Mouse (Mus musculus) adrenal gland, postnatal 36 days (tissue): ENCODE measurements at regions not wholly inside any gene's neighbourhood (a gene's known extent, or its start where the extent isn't known, plus 50 kb on each side); places are given as distances from the start of the nearest gene placed in this dataset.

Experiments
- DNase-seq, 2 experiments: peaks; one replicate each; pipeline ENCODE4 v3.0.0; 2021; ENCODE audit warnings: mixed read lengths in 1 of 2

- DNase-seq: no peak
Measured at GRCm38 (mm10) chr1:41065130-41065529, 259.7 kb downstream of the Tmem182 start.

- no peak for DNase-seq
Measured at GRCm38 (mm10) chr1:41104869-41105268, 299.5 kb downstream of the Tmem182 start.

- DNase-seq: no peak
Measured at GRCm38 (mm10) chr1:41121636-41122175, 316.3 kb downstream of the Tmem182 start.

GRCm38 (mm10) chr1:41131410-41131809 lies 326.0 kb downstream of the Tmem182 start:
- DNase-seq: no peak

GRCm38 (mm10) chr1:41133143-41133542 lies 327.7 kb downstream of the Tmem182 start:
- DNase-seq: no peak

GRCm38 (mm10) chr1:41133946-41134345 lies 328.5 kb downstream of the Tmem182 start:
- DNase-seq: no peak

- no peak for DNase-seq
Measured at GRCm38 (mm10) chr1:41139725-41140124, 334.3 kb downstream of the Tmem182 start.

GRCm38 (mm10) chr1:41140542-41140941 lies 335.1 kb downstream of the Tmem182 start:
- DNase-seq: no peak

GRCm38 (mm10) chr1:41141992-41142391 lies 336.6 kb downstream of the Tmem182 start:
- no peak for DNase-seq

- DNase-seq: peak in 1 of 2 experiments; percentile 1
Measured at GRCm38 (mm10) chr1:41152516-41152915, 347.1 kb downstream of the Tmem182 start.

- no peak for DNase-seq
Measured at GRCm38 (mm10) chr1:41153174-41153999, 348.0 kb downstream of the Tmem182 start.

GRCm38 (mm10) chr1:41154198-41154597 lies 348.8 kb downstream of the Tmem182 start:
- no peak for DNase-seq

- DNase-seq: no peak
Measured at GRCm38 (mm10) chr1:41156946-41157345, 351.5 kb downstream of the Tmem182 start.

- DNase-seq: no peak
Measured at GRCm38 (mm10) chr1:41157651-41158513, 352.5 kb downstream of the Tmem182 start.

- DNase-seq: no peak
Measured at GRCm38 (mm10) chr1:41165878-41166786, 360.7 kb downstream of the Tmem182 start.

- no peak for DNase-seq
Measured at GRCm38 (mm10) chr1:41166787-41167420, 361.5 kb downstream of the Tmem182 start.

- no peak for DNase-seq
Measured at GRCm38 (mm10) chr1:41186991-41187390, 381.6 kb downstream of the Tmem182 start.

- peak in 1 of 2 experiments; percentile 1 for DNase-seq
Measured at GRCm38 (mm10) chr1:41212876-41213275, 407.5 kb downstream of the Tmem182 start.

GRCm38 (mm10) chr1:41225851-41226250 lies 420.4 kb downstream of the Tmem182 start:
- DNase-seq: no peak

GRCm38 (mm10) chr1:41235335-41235734 lies 429.9 kb downstream of the Tmem182 start:
- no peak for DNase-seq

- no peak for DNase-seq
Measured at GRCm38 (mm10) chr1:41243000-41243399, 437.6 kb downstream of the Tmem182 start.
